Mouse (Mus musculus) heart, postnatal 0 days (tissue): ENCODE measurements around the gene Rnf216. TPM values are rescaled to one million over a fixed set of nuclear protein-coding genes. Genes with fewer than 3 reads are reported as not detected.

Source experiments
- ATAC-seq: fragments of 200-750 bp; cut with Nextera tagmentation; 2 replicates; pipeline ENCODE4 v1.8.0; 2017; ENCODE audit warnings: low read depth, moderate number of reproducible peaks, moderate library complexity; ENCODE audit not compliant: insufficient read depth
- DNase-seq: peaks from one replicate; pipeline ENCODE4 v3.0.0-alpha.2; 2016; ENCODE audit warnings: low spot score
- H3K27ac ChIP-seq: fragments of 300-500 bp; sonication (generic); 2 replicates; pipeline ENCODE4 v1.5.1; 2014; ENCODE audit warnings: low read depth, mild to moderate bottlenecking
- H3K27me3 ChIP-seq: fragments of 300-500 bp; sonication (generic); 2 replicates; pipeline ENCODE4 v1.6.1; 2014; ENCODE audit warnings: low read length, mixed read lengths; ENCODE audit not compliant: control insufficient read depth, insufficient read depth
- H3K36me3 ChIP-seq: fragments of 300-500 bp; sonication (generic); replicated peaks from 2 replicates; pipeline ENCODE4 v1.6.1; 2014; ENCODE audit warnings: low read length, mixed read lengths; ENCODE audit not compliant: control insufficient read depth, insufficient read depth
- H3K4me1 ChIP-seq: fragments of 300-500 bp; sonication (generic); 2 replicates; pipeline ENCODE4 v1.6.1; 2014; ENCODE audit warnings: antibody characterized with exemption; ENCODE audit not compliant: control insufficient read depth, insufficient read depth
- H3K4me2 ChIP-seq: fragments of 300-500 bp; sonication (generic); 2 replicates; pipeline ENCODE4 v1.6.1; 2014; ENCODE audit warnings: low read depth, mild to moderate bottlenecking, low read length, moderate library complexity
- H3K4me3 ChIP-seq: fragments of 300-500 bp; sonication (generic); 2 replicates; pipeline ENCODE4 v1.5.1; 2014; ENCODE audit warnings: low read depth, low read length
- H3K9ac ChIP-seq: fragments of 300-500 bp; sonication (generic); replicated peaks from 2 replicates; pipeline ENCODE4 v1.6.1; 2014; ENCODE audit warnings: low read depth, low read length, mixed read lengths
- H3K9me3 ChIP-seq: fragments of 300-500 bp; sonication (generic); replicated peaks from 2 replicates; pipeline ENCODE4 v1.6.1; 2016; ENCODE audit warnings: low read length; ENCODE audit not compliant: control insufficient read depth
- CTCF ChIP-seq: IDR thresholded peaks from 2 replicates; pipeline ENCODE4 v1.5.1; 2016; ENCODE audit warnings: antibody characterized with exemption, control low read depth, low read depth
- EP300 ChIP-seq: IDR thresholded peaks from 2 replicates; pipeline ENCODE4 v1.6.1; 2016; ENCODE audit warnings: antibody characterized with exemption, low read depth
- WGBS: fragments of 180-500 bp; shearing (Covaris S2); extraction: QIAGEN DNeasy Blood & Tissue Kit; methylation state at CpG from one replicate; pipeline ENCODE4 v1.1.7; 2014; 5-methylcytosine and 5-hydroxymethylcytosine counted together
- polyA plus RNA-seq: library from polyadenylated mRNA; unstranded; fragments of >200 nt; fragmentation: Nextera tagmentation; extraction: Ambion mirVana; gene quantifications from 2 replicates; pipeline ENCODE4 v1.2.1, GENCODE M21; 2015
- total RNA-seq: library from RNA; depleted of rRNA; stranded (reverse); fragments of >200 nt; gene quantifications from 2 replicates; pipeline ENCODE4 v1.2.3, GENCODE M21; 2014; ENCODE audit warnings: low replicate concordance

The Rnf216 gene
- total and polyA plus RNA-seq, 2 experiments from 2014 or later, result 17.1 to 23.3 TPM

DNA sequence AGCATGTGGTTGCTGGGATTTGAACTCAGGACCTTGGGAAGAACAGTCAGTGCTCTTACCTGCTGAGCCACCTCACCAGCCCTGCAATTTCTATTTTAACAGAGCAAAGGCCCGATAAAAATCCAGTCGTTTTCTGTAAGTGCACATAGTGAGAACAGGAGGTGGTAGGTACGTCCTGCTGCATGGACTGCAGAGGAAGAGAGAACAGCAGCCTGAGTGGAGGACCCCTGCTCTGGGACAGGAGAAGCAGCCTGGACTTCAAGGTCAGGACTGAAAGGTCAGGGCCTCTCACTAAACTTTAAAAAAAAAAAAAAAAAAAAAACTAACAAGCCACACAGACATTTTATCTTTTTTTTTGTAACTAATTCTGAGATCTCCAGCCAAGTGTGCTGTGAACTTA, 50.5 kb downstream of the Rnf216 start:
- Histone ChIP-seq H3K27me3 (no peaks in the 10 kb centered on the region), H3K9ac (no peak overlapping the region), H3K9me3 (no peaks in the 10 kb centered on the region), H3K27ac (peak overlapping the region; percentile 63), H3K4me3 (no peak overlapping the region), H3K4me1 (peaks cover 31% of the 10 kb centered on the region), H3K36me3 (peaks cover 32% of the 10 kb centered on the region), H3K4me2 (no peak overlapping the region)
- WGBS, result 62% methylated on average over 3 of the region's 3 CpGs
- ATAC-seq, result no peak
- DNase-seq, result no peak
- TF ChIP-seq CTCF (no peak), EP300 (no peak)

DNA sequence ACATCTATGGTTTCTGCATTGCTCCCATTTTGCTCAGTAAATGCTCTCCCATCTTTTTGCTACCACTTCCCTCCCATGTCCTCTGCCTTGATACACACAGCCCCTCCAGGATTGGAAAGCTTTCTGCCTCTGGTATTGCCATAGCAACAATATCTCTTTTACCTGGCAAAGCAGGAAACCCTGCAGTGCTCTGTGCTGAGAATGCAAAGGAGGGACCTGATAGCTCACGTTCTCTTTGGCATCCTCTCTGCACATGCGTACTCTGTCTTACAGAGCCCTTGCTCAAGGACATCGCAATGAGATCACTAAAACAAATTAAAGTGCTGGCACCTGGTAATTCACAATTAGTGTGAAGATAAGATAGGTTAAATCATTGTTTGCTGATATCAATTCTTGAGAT, 51.3 kb downstream of the Rnf216 start:
- DNase-seq, result peak; percentile 79
- Histone ChIP-seq H3K4me1 (peaks cover 37% of the 10 kb centered on the region), H3K36me3 (peaks cover 30% of the 10 kb centered on the region), H3K4me3 (no peak overlapping the region), H3K9me3 (no peaks in the 10 kb centered on the region), H3K9ac (no peak overlapping the region), H3K27me3 (no peaks in the 10 kb centered on the region), H3K27ac (peak overlapping the region; percentile 63), H3K4me2 (no peak overlapping the region)
- no peak for TF ChIP-seq CTCF
- no peak for TF ChIP-seq EP300
- peak; percentile 62 for ATAC-seq
- WGBS, result 28% methylated on average over 3 of the region's 3 CpGs

DNA sequence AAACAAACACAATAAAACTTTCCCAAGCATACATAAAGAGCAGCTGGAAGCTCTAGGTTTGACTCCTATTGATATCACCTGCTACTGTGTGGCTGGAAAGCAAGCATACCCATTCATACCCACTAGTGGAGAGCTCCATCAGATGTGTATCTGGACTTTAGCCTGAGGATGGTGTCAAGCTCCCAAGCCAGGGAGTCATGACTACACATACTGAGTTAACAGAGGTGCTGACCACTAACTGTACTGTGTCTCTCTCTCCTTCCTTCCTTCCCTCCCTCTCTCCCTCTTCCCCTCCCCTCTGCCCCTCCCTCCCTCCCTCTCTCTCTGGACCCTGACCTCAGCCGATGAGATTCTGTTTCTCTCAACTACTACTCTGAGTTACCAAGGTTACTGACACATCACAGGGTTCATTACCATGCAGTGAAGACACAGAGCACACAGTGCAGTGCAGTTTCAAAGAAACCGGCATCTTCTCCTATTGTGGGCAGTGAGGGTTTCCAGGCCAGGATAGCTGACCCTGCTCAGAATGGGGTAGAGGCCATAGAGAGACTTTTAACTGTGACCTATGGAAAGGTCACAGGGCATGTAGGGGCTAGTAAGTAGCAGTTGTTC, 51.9 kb downstream of the Rnf216 start:
- no peak for DNase-seq
- Histone ChIP-seq H3K4me2 (no peak overlapping the region), H3K36me3 (peaks cover 30% of the 10 kb centered on the region), H3K9ac (no peak overlapping the region), H3K9me3 (no peaks in the 10 kb centered on the region), H3K4me1 (peaks cover 40% of the 10 kb centered on the region), H3K27ac (peak overlapping the region; percentile 63), H3K27me3 (no peaks in the 10 kb centered on the region), H3K4me3 (no peak overlapping the region)
- no peak for ATAC-seq
- no peak for TF ChIP-seq EP300
- no peak for TF ChIP-seq CTCF
- 34% methylated on average over 2 of the region's 2 CpGs for WGBS

GRCm38 (mm10) chr5:143059958-143060357, 52.8 kb downstream of the Rnf216 start:
- ATAC-seq (no peak), DNase-seq (no peak)
- 83% methylated on average over 1 of the region's 1 CpGs for WGBS
- Histone ChIP-seq H3K27me3 (no peaks in the 10 kb centered on the region), H3K36me3 (peaks cover 23% of the 10 kb centered on the region), H3K4me3 (no peak overlapping the region), H3K4me1 (peaks cover 44% of the 10 kb centered on the region), H3K9ac (no peak overlapping the region), H3K27ac (no peak overlapping the region), H3K9me3 (no peaks in the 10 kb centered on the region), H3K4me2 (no peak overlapping the region)
- no peak for TF ChIP-seq CTCF
- no peak for TF ChIP-seq EP300

DNA sequence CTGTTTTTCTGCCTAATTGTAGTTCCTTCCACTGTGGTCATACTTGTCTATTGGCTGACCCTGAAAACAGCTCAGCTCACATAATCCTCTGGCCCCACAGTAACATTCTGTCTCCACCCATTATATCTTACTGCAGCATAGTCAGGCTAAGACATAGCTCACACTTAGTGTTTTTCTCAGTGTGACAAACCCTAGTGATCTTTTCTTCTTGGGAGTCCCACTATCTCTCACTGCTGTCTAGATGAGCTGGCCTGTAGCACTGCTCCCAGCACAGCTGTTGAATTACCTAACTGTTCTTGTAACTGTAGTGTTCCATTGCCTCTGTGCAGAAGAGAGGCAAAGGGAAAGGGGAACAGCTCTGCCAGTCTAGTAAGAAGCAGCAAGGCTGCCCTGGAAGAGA, 53.6 kb downstream of the Rnf216 start:
- Histone ChIP-seq H3K9ac (no peak overlapping the region), H3K27me3 (no peaks in the 10 kb centered on the region), H3K4me3 (no peak overlapping the region), H3K9me3 (no peaks in the 10 kb centered on the region), H3K27ac (peak overlapping the region; percentile 56), H3K4me2 (no peak overlapping the region), H3K4me1 (peaks cover 44% of the 10 kb centered on the region), H3K36me3 (peaks cover 16% of the 10 kb centered on the region)
- no peak for DNase-seq
- no peak for ATAC-seq
- TF ChIP-seq EP300, result no peak
- no peak for TF ChIP-seq CTCF

GRCm38 (mm10) chr5:143058675-143059074, 54.1 kb downstream of the Rnf216 start:
- ATAC-seq, result no peak
- no peak overlapping the region for H3K4me2 ChIP-seq

More at GRCm38 (mm10) chr5:143058675-143059074, 54.1 kb downstream of the Rnf216 start:
- H3K4me3 ChIP-seq, result no peak overlapping the region
- DNase-seq, result no peak
- H3K27me3 ChIP-seq, result no peaks in the 10 kb centered on the region
- peak overlapping the region; percentile 56 for H3K27ac ChIP-seq
- peaks cover 12% of the 10 kb centered on the region for H3K36me3 ChIP-seq
- no peak for TF ChIP-seq CTCF
- TF ChIP-seq EP300, result no peak
- peaks cover 49% of the 10 kb centered on the region for H3K4me1 ChIP-seq
- H3K9ac ChIP-seq, result no peak overlapping the region
- no peaks in the 10 kb centered on the region for H3K9me3 ChIP-seq
